Mouse (Mus musculus): ENCODE measurements around the gene Ulk4. TPM values are rescaled to one million over a fixed set of nuclear protein-coding genes. Genes with fewer than 3 reads are reported as not detected.

Ulk4 gene
- polyA plus RNA-seq, 1 experiment from 2014 or later, result 136 TPM

DNA sequence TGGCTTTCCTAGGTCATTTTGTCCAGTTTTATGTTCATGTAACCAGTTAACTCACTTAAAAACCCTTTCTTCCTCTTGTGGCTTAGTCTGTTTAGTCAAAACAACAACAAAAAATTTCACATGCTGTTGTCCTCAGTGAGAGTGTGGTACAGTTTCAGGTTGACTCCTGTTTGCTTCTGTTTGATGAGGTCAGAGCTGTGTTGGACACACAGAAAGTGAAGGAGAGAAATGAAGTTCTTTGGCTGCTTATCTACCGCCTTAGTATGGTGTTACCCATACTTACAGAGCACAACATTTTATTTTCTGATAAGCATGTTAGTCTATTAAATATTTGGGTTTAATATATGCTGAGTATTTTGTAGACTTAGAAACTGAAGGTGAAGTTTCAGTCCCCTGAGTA lies 333.2 kb downstream of the Ulk4 start:
- DNase-seq (ENCODE audit: low spot score), result no peak
- TF ChIP-seq CTCF (IDR thresholded peaks at IDR 0.05; ENCODE audit: low read depth), result no peak
- no peak overlapping the region for H3K27ac ChIP-seq
- no peak overlapping the region for H3K4me2 ChIP-seq (ENCODE audit: low read length)
- no peak for ATAC-seq (replicated peaks; ENCODE audit: low FRiP score, low read depth)
- no peak overlapping the region for H3K9ac ChIP-seq (ENCODE audit: low read depth, low read length)
- no peak overlapping the region for H3K4me3 ChIP-seq (replicated peaks; ENCODE audit: low read depth, low read length)
- H3K4me1 ChIP-seq (replicated peaks; ENCODE audit: insufficient read depth, low read length), result 0 out of 2 replicates have a peak, but pooled peaks cover 17% of the 10 kb centered on the region
- no peaks in the 10 kb centered on the region for H3K9me3 ChIP-seq (replicated peaks; ENCODE audit: low read length)
- H3K27me3 ChIP-seq (ENCODE audit: insufficient read depth, low read length), result no peaks in the 10 kb centered on the region
- H3K36me3 ChIP-seq (ENCODE audit: insufficient read depth, low read length), result peaks cover 3% of the 10 kb centered on the region; the same call in 1 of the 2 replicates
- 79% methylated on average over 1 of the region's 1 CpGs for WGBS

DNA sequence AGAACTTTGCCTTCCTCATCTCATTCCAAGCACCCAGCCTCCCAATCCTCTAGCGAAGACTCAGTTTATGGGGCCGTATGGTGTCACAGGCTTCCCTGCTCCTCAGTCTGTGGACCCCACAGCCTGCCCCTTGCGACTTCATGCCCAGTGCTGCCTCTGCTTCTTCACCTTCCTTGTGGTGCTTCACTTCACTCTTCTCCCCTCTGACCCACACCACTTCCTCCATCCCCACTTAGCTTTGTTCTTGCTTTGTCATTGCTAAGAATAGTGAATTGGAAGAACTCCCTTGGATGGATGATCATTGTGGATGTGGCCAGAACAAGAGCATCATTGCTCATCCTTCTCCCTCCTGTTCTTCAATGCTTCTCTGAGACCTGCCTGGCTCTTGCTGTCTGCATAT lies 336.1 kb downstream of the Ulk4 start:
- WGBS, result 87% methylated on average over 3 of the region's 3 CpGs
- Histone ChIP-seq H3K27me3 (ENCODE audit: insufficient read depth, low read length) (no peaks in the 10 kb centered on the region), H3K27ac (no peak overlapping the region), H3K4me3 (replicated peaks; ENCODE audit: low read depth, low read length) (no peak overlapping the region), H3K36me3 (ENCODE audit: insufficient read depth, low read length) (no peaks in the 10 kb centered on the region), H3K4me1 (replicated peaks; ENCODE audit: insufficient read depth, low read length) (peaks cover 29% of the 10 kb centered on the region), H3K9me3 (replicated peaks; ENCODE audit: low read length) (no peaks in the 10 kb centered on the region), H3K9ac (ENCODE audit: low read depth, low read length) (no peak overlapping the region), H3K4me2 (ENCODE audit: low read length) (no peak overlapping the region)
- ATAC-seq (replicated peaks; ENCODE audit: low FRiP score, low read depth) (no peak), DNase-seq (ENCODE audit: low spot score) (no peak)
- TF ChIP-seq CTCF (IDR thresholded peaks at IDR 0.05; ENCODE audit: low read depth), result no peak

DNA sequence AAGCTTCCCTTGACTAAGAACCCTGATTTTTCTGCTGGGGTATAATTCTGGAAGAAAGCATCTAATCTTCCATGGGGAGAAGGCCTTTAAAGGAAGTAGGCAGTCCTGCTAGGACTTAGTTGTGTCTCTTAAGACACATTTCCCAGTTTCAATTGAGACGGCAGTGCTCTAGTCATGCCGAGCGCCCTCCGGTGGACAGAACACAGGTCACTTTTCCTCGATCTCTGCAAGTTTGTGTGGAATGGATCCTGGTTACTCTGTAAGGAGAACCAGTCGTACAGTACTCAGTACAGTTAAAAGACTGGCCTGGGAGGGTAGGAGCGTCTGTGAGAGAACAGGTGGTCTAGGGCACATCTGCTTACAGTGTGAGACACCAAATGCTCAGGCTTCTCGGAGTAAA lies 340.6 kb downstream of the Ulk4 start:
- 0 out of 2 replicates have a peak overlapping the region, but pooled peaks have one; percentile 24 for H3K9ac ChIP-seq (ENCODE audit: low read depth, low read length)
- peak; percentile 90 for DNase-seq (ENCODE audit: low spot score)

DNA sequence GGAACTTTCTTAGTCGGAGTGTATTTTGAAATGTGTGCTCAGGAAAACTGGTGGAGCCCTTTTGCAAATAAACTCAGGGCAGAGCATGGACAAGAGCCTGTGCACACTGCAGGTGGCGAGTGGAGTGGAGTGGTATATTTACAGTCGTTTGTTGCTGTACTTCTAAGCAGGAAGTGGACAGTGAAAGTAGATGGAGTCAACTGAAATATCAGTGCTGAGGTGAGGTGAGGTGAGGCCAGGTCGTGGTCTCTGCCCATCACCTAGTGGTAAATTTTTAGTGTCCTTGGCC lies 341.4 kb downstream of the Ulk4 start:
- Histone ChIP-seq H3K36me3 (ENCODE audit: insufficient read depth, low read length) (no peaks in the 10 kb centered on the region), H3K4me3 (replicated peaks; ENCODE audit: low read depth, low read length) (peak overlapping the region; percentile 87), H3K9me3 (replicated peaks; ENCODE audit: low read length) (no peaks in the 10 kb centered on the region), H3K4me1 (replicated peaks; ENCODE audit: insufficient read depth, low read length) (peaks cover 28% of the 10 kb centered on the region), H3K27me3 (ENCODE audit: insufficient read depth, low read length) (no peaks in the 10 kb centered on the region), H3K27ac (peak overlapping the region; percentile 97), H3K9ac (ENCODE audit: low read depth, low read length) (peak overlapping the region; percentile 99; the same call in 1 of the 2 replicates), H3K4me2 (ENCODE audit: low read length) (peak overlapping the region; percentile 69)
- no peak for TF ChIP-seq CTCF (IDR thresholded peaks at IDR 0.05; ENCODE audit: low read depth)
- WGBS, result 4% methylated on average over 4 of the region's 4 CpGs
- no peak for DNase-seq (ENCODE audit: low spot score)
- ATAC-seq (replicated peaks; ENCODE audit: low FRiP score, low read depth), result no peak

More for the DNA sequence above, 340.6 kb downstream of the Ulk4 start:
- H3K4me2 ChIP-seq (ENCODE audit: low read length), result peak overlapping the region; percentile 69
- no peak overlapping the region for H3K27ac ChIP-seq
- WGBS, result 7% methylated on average over 8 of the region's 8 CpGs
- peak overlapping the region; percentile 87 for H3K4me3 ChIP-seq (replicated peaks; ENCODE audit: low read depth, low read length)
- no peaks in the 10 kb centered on the region for H3K36me3 ChIP-seq (ENCODE audit: insufficient read depth, low read length)
- H3K27me3 ChIP-seq (ENCODE audit: insufficient read depth, low read length), result no peaks in the 10 kb centered on the region
- no peaks in the 10 kb centered on the region for H3K9me3 ChIP-seq (replicated peaks; ENCODE audit: low read length)
- H3K4me1 ChIP-seq (replicated peaks; ENCODE audit: insufficient read depth, low read length), result peaks cover 28% of the 10 kb centered on the region
- no peak for ATAC-seq (replicated peaks; ENCODE audit: low FRiP score, low read depth)
- peak; percentile 79 for TF ChIP-seq CTCF (IDR thresholded peaks at IDR 0.05; ENCODE audit: low read depth)

DNA sequence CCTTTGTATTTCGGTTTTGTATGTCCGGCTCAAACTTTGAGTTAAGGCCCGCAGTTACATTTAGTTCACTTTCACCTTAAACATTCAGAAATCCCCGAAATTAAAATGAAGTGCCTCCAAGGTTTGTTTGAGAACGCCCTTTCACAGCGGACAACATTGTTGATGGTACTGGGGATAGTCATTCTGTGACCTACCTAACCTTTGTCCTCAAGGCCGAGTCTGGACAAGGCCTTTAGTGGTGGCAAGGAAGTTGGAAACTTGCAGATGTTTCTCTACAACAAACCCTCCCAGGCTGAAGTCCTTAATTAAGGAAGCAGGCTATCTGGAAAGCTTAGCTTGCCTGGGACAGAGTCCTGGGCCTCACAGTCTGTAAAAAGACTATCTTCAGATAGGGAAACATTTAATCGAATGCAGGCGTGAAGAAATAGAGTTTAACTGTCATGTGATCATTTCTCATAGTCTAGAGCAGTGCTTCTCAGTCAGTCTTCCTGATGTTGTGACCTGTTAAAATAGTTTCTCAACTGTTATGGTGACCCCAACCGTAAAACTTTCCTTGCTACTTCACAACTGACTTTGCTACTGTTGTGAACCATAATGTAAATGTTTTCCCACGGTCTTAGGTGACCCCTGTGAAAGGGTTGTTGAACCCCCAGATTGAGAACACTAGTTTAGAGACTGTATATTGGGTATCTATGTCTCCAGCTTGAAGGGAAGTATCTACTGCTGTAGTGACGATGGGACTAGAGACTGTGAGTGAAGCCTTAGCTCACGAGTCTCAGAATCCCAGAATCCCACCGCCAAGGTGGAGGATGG lies 342.0 kb downstream of the Ulk4 start:
- no peak for TF ChIP-seq CTCF (IDR thresholded peaks at IDR 0.05; ENCODE audit: low read depth)
- Histone ChIP-seq H3K9me3 (replicated peaks; ENCODE audit: low read length) (no peaks in the 10 kb centered on the region), H3K27me3 (ENCODE audit: insufficient read depth, low read length) (no peaks in the 10 kb centered on the region), H3K4me3 (replicated peaks; ENCODE audit: low read depth, low read length) (peak overlapping the region; percentile 87), H3K4me1 (replicated peaks; ENCODE audit: insufficient read depth, low read length) (peaks cover 28% of the 10 kb centered on the region), H3K9ac (ENCODE audit: low read depth, low read length) (peak overlapping the region; percentile 99), H3K4me2 (ENCODE audit: low read length) (peak overlapping the region; percentile 69), H3K27ac (peak overlapping the region; percentile 97), H3K36me3 (ENCODE audit: insufficient read depth, low read length) (no peaks in the 10 kb centered on the region)
- peak; percentile 22 for DNase-seq (ENCODE audit: low spot score)
- 2% methylated on average over 14 of the region's 14 CpGs for WGBS
- ATAC-seq (replicated peaks; ENCODE audit: low FRiP score, low read depth), result no peak

DNA sequence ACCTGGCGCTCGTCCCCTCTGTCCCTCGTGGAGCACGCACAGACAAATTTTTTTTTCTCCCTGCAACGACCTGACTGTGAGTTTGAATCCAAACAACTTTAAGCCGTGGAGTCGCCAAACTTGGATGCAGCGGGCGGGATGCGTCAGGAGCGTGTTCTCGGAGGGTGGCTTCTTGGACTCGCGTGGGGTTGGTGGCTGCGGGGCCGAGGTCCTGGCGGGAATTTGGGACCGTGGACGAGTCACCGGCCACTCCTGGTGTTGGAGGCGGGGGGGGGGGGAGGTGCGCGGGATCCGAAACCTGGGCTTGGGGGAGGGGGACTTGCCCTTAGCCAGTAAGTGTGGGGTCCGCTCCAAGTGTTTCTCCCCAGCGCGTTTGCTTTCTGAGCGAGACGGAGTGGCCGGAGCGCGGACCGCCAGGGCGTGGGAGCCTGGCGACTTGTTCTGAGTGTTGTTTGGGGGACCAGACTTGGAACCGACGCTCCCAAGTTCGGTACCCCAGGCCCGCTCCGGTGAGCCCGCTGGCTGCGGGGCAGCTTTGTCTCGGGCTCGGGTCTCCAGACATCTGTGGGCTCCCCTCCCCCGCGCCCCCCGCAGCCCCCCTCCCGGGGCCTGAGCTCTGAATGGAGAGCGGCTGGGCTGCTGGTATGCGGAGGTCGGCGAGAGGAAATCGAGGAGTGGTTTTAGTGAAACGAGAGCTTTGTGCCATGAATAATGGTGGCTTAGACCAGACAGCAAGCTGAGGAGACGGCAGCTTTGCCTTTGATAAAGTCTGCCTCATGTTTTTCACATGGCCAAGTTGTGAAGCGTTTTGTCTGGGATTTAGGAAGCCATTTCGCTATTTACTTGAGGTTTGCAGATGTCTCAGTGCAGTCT lies 342.9 kb downstream of the Ulk4 start:
- TF ChIP-seq CTCF (IDR thresholded peaks at IDR 0.05; ENCODE audit: low read depth), result no peak
- ATAC-seq (replicated peaks; ENCODE audit: low FRiP score, low read depth), result peak; percentile 19; the same call in 1 of the 2 replicates

More for the DNA sequence above, 342.9 kb downstream of the Ulk4 start:
- Histone ChIP-seq H3K27me3 (ENCODE audit: insufficient read depth, low read length) (no peaks in the 10 kb centered on the region), H3K4me2 (ENCODE audit: low read length) (peak overlapping the region; percentile 69), H3K4me1 (replicated peaks; ENCODE audit: insufficient read depth, low read length) (peaks cover 23% of the 10 kb centered on the region), H3K4me3 (replicated peaks; ENCODE audit: low read depth, low read length) (peak overlapping the region; percentile 87), H3K36me3 (ENCODE audit: insufficient read depth, low read length) (no peaks in the 10 kb centered on the region), H3K9ac (ENCODE audit: low read depth, low read length) (peak overlapping the region; percentile 99), H3K27ac (peak overlapping the region; percentile 97), H3K9me3 (replicated peaks; ENCODE audit: low read length) (no peaks in the 10 kb centered on the region)
- DNase-seq (ENCODE audit: low spot score), result peak; percentile 88
- WGBS, result under 1% methylated on average over 52 of the region's 57 CpGs

Measured in kidney, postnatal 0 days (tissue).